Mouse (Mus musculus): ENCODE measurements at regions not wholly inside any gene's neighbourhood (a gene's known extent, or its start where the extent isn't known, plus 50 kb on each side); places are given as distances from the start of the nearest gene placed in this dataset.
"Not testable (repeated sequence)": the region's sequence is repeated elsewhere in the genome, so short reads cannot be mapped to it uniquely, and the experiment has no call there.

GRCm38 (mm10) chr7:64025155-64025554 is 86.4 kb upstream of the Klf13 start:
- Histone ChIP-seq H3K27ac (ENCODE audit: insufficient read depth, low read depth, low read length) (no peak overlapping the region), H3K4me1 (ENCODE audit: control insufficient read depth, insufficient read depth, low read length) (peaks cover 31% of the 10 kb centered on the region), H3K4me3 (ENCODE audit: insufficient read depth, low read depth, low read length) (no peak overlapping the region)
- no peak for TF ChIP-seq POLR2A (IDR thresholded peaks at IDR 0.05; ENCODE audit: insufficient read depth, low read depth, low read length)
- no peak for TF ChIP-seq CTCF (IDR thresholded peaks at IDR 0.05; ENCODE audit: insufficient read depth, low read depth, low read length)
- 94% methylated on average over 2 of the region's 2 CpGs for WGBS

DNA sequence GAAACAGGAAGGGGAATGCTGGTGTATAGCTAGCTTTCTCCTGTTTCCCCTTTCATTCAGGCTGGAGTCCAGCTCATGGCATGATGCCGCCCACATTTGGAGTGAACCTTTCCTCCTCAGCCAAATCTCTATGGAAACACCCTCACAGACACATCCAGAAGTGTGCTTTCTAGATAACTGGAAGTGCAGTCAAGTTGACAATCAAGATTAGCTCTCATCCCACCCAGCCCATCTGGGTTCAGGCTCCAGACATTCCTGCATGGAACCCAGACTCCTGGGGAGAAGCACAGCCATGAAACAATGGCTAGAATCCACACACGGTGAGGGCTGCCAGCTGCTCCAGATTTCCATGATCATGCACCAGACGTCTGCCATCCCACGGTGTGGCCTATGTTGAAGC is 85.5 kb upstream of the Klf13 start:
- TF ChIP-seq CTCF (IDR thresholded peaks at IDR 0.05; ENCODE audit: insufficient read depth, low read depth, low read length) (no peak), POLR2A (IDR thresholded peaks at IDR 0.05; ENCODE audit: insufficient read depth, low read depth, low read length) (no peak)
- H3K4me3 ChIP-seq (ENCODE audit: insufficient read depth, low read depth, low read length) = no peak overlapping the region
- H3K4me1 ChIP-seq (ENCODE audit: control insufficient read depth, insufficient read depth, low read length) = peaks cover 31% of the 10 kb centered on the region
- no peak overlapping the region for H3K27ac ChIP-seq (ENCODE audit: insufficient read depth, low read depth, low read length)
- 42% methylated on average over 4 of the region's 4 CpGs for WGBS

DNA sequence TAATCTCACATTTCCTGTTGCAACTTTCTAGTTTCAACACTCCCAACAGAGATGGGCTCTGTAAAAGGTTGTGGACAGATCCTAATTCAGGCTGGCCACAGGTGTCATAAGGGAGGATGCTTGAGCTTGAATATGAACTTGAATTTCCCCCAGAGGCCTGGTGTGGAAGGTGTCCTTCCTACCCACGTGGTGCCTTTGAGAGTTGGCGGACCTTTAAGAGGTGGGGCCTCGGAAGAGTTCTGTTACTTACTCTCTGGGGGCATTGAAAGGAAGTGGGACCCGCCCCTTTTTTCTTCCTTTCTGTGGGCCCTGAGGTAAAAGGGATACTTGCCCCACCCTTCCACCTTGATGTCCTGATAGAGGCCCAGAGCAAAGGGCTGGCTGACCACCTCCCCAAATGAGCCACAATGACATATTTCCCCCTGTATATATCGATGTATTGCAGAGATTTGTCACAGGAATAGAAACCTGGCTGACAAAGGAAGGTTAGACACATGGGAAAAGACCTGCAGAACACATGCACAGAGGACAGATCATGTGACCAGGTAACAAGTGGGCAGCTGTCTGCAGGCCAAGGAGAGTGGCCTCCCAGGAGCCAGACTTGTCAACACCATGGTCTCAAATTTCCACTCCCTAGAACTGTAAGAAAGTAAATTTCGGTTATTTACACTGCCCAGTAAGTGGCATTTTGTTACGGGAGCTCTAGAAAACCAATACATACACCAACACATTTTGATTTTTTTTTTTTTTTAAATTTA is 84.2 kb upstream of the Klf13 start:
- 82% methylated on average over 7 of the region's 7 CpGs for WGBS
- TF ChIP-seq CTCF (IDR thresholded peaks at IDR 0.05; ENCODE audit: insufficient read depth, low read depth, low read length) = no peak
- no peak for TF ChIP-seq POLR2A (IDR thresholded peaks at IDR 0.05; ENCODE audit: insufficient read depth, low read depth, low read length)
- Histone ChIP-seq H3K27ac (ENCODE audit: insufficient read depth, low read depth, low read length) (no peak overlapping the region), H3K4me1 (ENCODE audit: control insufficient read depth, insufficient read depth, low read length) (peaks cover 31% of the 10 kb centered on the region), H3K4me3 (ENCODE audit: insufficient read depth, low read depth, low read length) (no peak overlapping the region)

DNA sequence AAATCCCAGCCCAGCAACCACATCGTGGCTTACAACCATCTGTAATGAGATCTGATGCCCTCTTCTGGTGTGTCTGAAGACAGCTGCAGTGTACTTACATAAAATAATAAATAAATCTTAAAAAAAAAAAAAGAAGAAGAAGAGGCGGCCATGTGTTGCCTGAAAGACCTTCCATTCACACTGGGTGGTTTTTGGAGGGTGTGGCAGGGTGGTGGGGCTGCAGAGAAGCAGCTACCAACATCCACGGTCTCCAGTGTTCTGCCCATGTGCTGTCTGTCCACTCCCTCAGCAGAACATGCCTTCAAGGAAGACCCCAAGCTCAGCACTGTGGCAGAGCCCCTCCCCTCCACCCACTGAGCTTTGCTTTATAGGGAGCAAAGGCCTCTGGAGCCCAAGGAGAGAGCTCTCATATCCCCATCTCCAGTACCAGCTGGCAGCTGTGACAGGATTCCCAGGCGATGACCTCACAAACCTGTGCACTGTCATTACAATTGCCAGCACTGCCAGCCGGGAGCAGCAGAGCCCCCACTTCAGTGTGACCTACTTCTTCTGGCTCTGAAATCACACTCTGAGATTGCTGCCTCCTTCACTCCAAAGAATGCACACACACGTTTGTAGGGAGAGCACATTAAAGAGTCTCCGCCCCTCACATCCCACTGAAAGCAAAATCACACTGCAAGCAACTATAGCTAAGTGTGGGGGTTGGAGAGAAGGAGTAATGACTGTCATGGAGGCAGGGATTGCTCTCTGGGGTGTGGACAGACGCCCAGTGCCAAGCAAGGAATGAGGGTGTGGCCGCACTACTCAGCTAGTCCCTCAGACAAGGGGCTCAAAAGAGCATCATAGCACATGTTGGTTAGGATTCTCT is 82.8 kb upstream of the Klf13 start:
- Histone ChIP-seq H3K27ac (ENCODE audit: insufficient read depth, low read depth, low read length) (peak overlapping the region; percentile 85), H3K4me1 (ENCODE audit: control insufficient read depth, insufficient read depth, low read length) (peaks cover 25% of the 10 kb centered on the region), H3K4me3 (ENCODE audit: insufficient read depth, low read depth, low read length) (no peak overlapping the region)
- 34% methylated on average over 9 of the region's 9 CpGs for WGBS
- TF ChIP-seq CTCF (IDR thresholded peaks at IDR 0.05; ENCODE audit: insufficient read depth, low read depth, low read length) (no peak), POLR2A (IDR thresholded peaks at IDR 0.05; ENCODE audit: insufficient read depth, low read depth, low read length) (no peak)

DNA sequence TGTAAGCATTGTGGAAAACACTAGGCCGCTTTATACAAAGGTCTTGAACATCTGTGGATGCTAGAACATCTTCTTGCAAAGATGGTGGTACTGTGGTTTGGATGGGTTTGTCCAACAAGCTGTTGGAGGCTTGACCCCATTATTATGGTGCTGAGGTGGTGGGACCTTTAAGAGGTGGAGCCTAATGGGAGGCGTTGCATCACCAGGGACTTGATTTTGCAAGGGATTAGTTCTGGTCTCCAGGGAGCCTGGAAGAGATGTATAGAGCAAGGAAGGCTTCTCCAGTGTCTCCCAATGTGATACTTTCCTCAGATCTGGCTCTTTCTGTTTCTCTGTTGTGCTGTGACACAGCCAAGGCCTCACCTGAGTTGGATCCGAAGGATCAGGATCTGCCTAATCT is 79.4 kb upstream of the Klf13 start:
- Histone ChIP-seq H3K4me3 (ENCODE audit: insufficient read depth, low read depth, low read length) (no peak overlapping the region), H3K4me1 (ENCODE audit: control insufficient read depth, insufficient read depth, low read length) (peaks cover 20% of the 10 kb centered on the region), H3K27ac (ENCODE audit: insufficient read depth, low read depth, low read length) (no peak overlapping the region)
- TF ChIP-seq CTCF (IDR thresholded peaks at IDR 0.05; ENCODE audit: insufficient read depth, low read depth, low read length) (no peak), POLR2A (IDR thresholded peaks at IDR 0.05; ENCODE audit: insufficient read depth, low read depth, low read length) (no peak)
- WGBS = 70% methylated on average over 3 of the region's 3 CpGs

- Histone ChIP-seq H3K4me3 (ENCODE audit: insufficient read depth, low read depth, low read length) (no peak overlapping the region), H3K4me1 (ENCODE audit: control insufficient read depth, insufficient read depth, low read length) (peaks cover 17% of the 10 kb centered on the region), H3K27ac (ENCODE audit: insufficient read depth, low read depth, low read length) (no peak overlapping the region)
- TF ChIP-seq POLR2A (IDR thresholded peaks at IDR 0.05; ENCODE audit: insufficient read depth, low read depth, low read length) = no peak
- TF ChIP-seq CTCF (IDR thresholded peaks at IDR 0.05; ENCODE audit: insufficient read depth, low read depth, low read length) = no peak
- WGBS = 65% methylated on average over 3 of the region's 3 CpGs
Measured at GRCm38 (mm10) chr7:64016874-64017273, 78.2 kb upstream of the Klf13 start.

DNA sequence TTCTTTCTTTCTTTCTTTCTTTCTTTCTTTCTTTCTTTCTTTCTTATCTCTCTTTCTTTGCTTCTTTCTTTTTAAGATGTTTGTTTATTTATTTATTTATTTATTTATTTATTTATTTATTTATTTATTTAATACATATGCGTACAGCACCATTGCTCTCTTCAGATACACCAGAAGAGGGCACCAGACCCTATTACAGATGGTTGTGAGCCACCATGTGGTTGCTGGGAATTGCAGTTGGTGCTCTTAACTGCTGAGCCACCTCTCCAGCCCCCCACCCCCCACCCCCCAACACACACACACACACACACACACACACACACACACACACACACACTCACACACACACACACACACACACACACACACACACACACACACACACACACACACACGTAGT is 76.4 kb upstream of the Klf13 start:
- not testable (repeated sequence) for H3K27ac ChIP-seq (ENCODE audit: insufficient read depth, low read depth, low read length); H3K4me3 ChIP-seq (ENCODE audit: insufficient read depth, low read depth, low read length)
- WGBS = 85% methylated on average over 1 of the region's 2 CpGs
- peaks cover 10% of the 10 kb centered on the region for H3K4me1 ChIP-seq (ENCODE audit: control insufficient read depth, insufficient read depth, low read length)

GRCm38 (mm10) chr7:64014227-64014626 is 75.5 kb upstream of the Klf13 start:
- Histone ChIP-seq H3K4me1 (ENCODE audit: control insufficient read depth, insufficient read depth, low read length) (peaks cover 10% of the 10 kb centered on the region), H3K27ac (ENCODE audit: insufficient read depth, low read depth, low read length) (no peak overlapping the region), H3K4me3 (ENCODE audit: insufficient read depth, low read depth, low read length) (no peak overlapping the region)
- TF ChIP-seq POLR2A (IDR thresholded peaks at IDR 0.05; ENCODE audit: insufficient read depth, low read depth, low read length) = no peak
- no peak for TF ChIP-seq CTCF (IDR thresholded peaks at IDR 0.05; ENCODE audit: insufficient read depth, low read depth, low read length)
- 90% methylated on average over 7 of the region's 7 CpGs for WGBS

DNA sequence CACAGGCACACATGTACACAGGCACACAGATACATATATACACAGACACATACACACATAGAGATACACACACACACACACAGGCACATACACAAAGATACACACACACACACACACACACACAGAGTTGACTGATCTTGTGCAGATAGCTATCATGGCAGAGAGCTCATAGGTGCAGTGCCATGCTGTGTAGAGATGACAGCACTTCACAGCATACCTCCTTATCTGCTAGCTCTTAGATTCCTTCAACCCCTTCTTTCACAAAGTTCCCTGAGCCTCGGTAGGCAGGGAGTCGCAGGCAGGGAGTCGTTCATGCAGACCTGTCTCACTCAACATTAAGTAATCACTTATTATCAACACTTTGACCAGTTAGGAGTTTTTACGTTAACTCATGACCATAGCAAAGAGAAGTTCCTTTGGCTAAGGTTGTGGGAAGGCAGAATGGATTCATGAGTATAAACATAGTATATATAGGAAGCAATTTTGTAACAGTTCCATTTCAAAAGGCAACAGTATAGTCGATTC is 74.4 kb upstream of the Klf13 start:
- peaks cover 10% of the 10 kb centered on the region for H3K4me1 ChIP-seq (ENCODE audit: control insufficient read depth, insufficient read depth, low read length)
- H3K27ac ChIP-seq (ENCODE audit: insufficient read depth, low read depth, low read length) = no peak overlapping the region
- no peak for TF ChIP-seq CTCF (IDR thresholded peaks at IDR 0.05; ENCODE audit: insufficient read depth, low read depth, low read length)
- no peak for TF ChIP-seq POLR2A (IDR thresholded peaks at IDR 0.05; ENCODE audit: insufficient read depth, low read depth, low read length)
- 82% methylated on average over 5 of the region's 5 CpGs for WGBS
- H3K4me3 ChIP-seq (ENCODE audit: insufficient read depth, low read depth, low read length) = no peak overlapping the region

Data from olfactory bulb, adult 2 months (tissue).